Mouse (Mus musculus): ENCODE measurements around the gene Tgm6. TPM values are rescaled to one million over a fixed set of nuclear protein-coding genes. Genes with fewer than 3 reads are reported as not detected.

Tgm6 gene
- polyA plus RNA-seq (2012; rRNA removed) = 0.22 TPM in 2 replicates

- DNase-seq (ENCODE audit: low spot score) = no peak
Observed at GRCm38 (mm10) chr2:130112116-130112515, at the start of gene Tgm6. Gene Tgm6 (plus strand): TSS chr2:130112416.

- no peak for DNase-seq (ENCODE audit: low spot score)
Observed at GRCm38 (mm10) chr2:130068228-130068627, 44.0 kb upstream of the Tgm6 start.

GRCm38 (mm10) chr2:130070396-130070795 is 41.8 kb upstream of the Tgm6 start:
- DNase-seq (ENCODE audit: low spot score) = no peak

GRCm38 (mm10) chr2:130112804-130113203 is 588 bp downstream of the Tgm6 start:
- no peak for DNase-seq (ENCODE audit: low spot score)

GRCm38 (mm10) chr2:130113379-130113778 is 1.2 kb downstream of the Tgm6 start:
- DNase-seq (ENCODE audit: low spot score) = no peak

GRCm38 (mm10) chr2:130118649-130119048 is 6.4 kb downstream of the Tgm6 start:
- no peak for DNase-seq (ENCODE audit: low spot score)

- no peak for DNase-seq (ENCODE audit: low spot score)
Observed at GRCm38 (mm10) chr2:130125279-130126059, 13.3 kb downstream of the Tgm6 start.

- DNase-seq (ENCODE audit: low spot score) = no peak
Observed at GRCm38 (mm10) chr2:130126073-130126472, 13.9 kb downstream of the Tgm6 start.

- DNase-seq (ENCODE audit: low spot score) = no peak
Observed at GRCm38 (mm10) chr2:130129687-130130086, 17.5 kb downstream of the Tgm6 start.

GRCm38 (mm10) chr2:130143011-130143410 is 30.8 kb downstream of the Tgm6 start:
- DNase-seq (ENCODE audit: low spot score) = no peak

- DNase-seq (ENCODE audit: low spot score) = no peak
Observed at GRCm38 (mm10) chr2:130144703-130145324, 32.6 kb downstream of the Tgm6 start.

- DNase-seq (ENCODE audit: low spot score) = no peak
Observed at GRCm38 (mm10) chr2:130146089-130146668, 34.0 kb downstream of the Tgm6 start.

GRCm38 (mm10) chr2:130155171-130155570 is 43.0 kb downstream of the Tgm6 start:
- DNase-seq (ENCODE audit: low spot score) = no peak

GRCm38 (mm10) chr2:130155851-130156250 is 43.6 kb downstream of the Tgm6 start:
- no peak for DNase-seq (ENCODE audit: low spot score)

- no peak for DNase-seq (ENCODE audit: low spot score)
Observed at GRCm38 (mm10) chr2:130157231-130158087, 45.2 kb downstream of the Tgm6 start.

GRCm38 (mm10) chr2:130158088-130158437 is 45.8 kb downstream of the Tgm6 start:
- no peak for DNase-seq (ENCODE audit: low spot score)

- DNase-seq (ENCODE audit: low spot score) = no peak
Observed at GRCm38 (mm10) chr2:130162701-130163100, 50.5 kb downstream of the Tgm6 start.

GRCm38 (mm10) chr2:130166311-130167214 is 54.3 kb downstream of the Tgm6 start:
- DNase-seq (ENCODE audit: low spot score) = no peak

- no peak for DNase-seq (ENCODE audit: low spot score)
Observed at GRCm38 (mm10) chr2:130167861-130168260, 55.6 kb downstream of the Tgm6 start.

- DNase-seq (ENCODE audit: low spot score) = no peak
Observed at GRCm38 (mm10) chr2:130171674-130172073, 59.5 kb downstream of the Tgm6 start.

- DNase-seq (ENCODE audit: low spot score) = no peak
Observed at GRCm38 (mm10) chr2:130176820-130177219, 64.6 kb downstream of the Tgm6 start.

All from urinary bladder, adult 2 months (tissue).